Mouse (Mus musculus) testis, postnatal 14 days (tissue): ENCODE results near the gene Atp5mpl.

Experiments
- DNase-seq: peaks from one replicate; pipeline ENCODE4 v3.0.0; 2021; ENCODE audit warnings: low spot score

Atp5mpl gene

DNA sequence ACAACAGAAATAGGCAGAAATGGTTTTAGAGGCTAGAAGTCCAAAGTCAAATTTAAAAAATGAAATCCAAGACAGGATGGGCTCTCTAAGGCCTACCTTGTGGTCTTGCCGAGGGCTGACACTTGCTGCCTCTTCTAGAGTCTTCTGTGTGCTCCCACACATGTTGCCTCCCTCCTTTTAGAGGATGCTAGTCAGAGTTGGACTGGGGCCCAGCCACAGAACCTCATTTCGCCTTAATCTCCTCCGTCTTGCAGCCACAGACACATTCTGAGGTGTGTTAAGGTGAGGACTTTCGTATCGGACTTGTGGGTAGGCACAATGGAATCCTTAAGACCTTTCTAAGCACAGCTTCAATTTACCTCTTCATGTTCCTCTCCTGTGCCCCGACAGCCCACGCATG lies 54.0 kb downstream of the Atp5mpl start:
- DNase-seq: no peak

DNA sequence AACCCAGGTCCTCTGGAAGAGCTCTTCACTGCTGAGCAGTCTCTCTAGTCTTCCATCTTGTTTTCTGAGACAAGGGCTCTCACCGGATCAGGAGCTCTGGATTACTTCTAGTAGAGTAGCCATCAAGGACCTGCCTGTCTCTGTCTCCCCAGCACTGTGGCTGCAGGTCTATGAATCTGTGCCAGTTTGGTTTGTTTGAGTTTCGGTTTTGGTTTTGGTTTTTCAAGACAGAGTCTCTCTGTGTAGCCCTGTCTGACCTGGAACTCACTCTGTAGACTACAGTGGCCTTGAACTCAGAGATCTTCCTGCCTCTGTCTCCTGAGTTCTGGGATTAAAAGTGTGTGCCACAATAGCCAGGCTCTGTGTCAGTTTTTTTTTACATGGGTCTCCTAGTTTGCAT lies 55.0 kb downstream of the Atp5mpl start:
- no peak for DNase-seq
